Mouse (Mus musculus) C2C12 (cell line): ENCODE measurements at regions not wholly inside any gene's neighbourhood (a gene's known extent, or its start where the extent isn't known, plus 50 kb on each side); places are given as distances from the start of the nearest gene placed in this dataset.

Experiments used
- H3K27me3 ChIP-seq: one replicate; pipeline ENCODE4 v1.6.1; 2011; ENCODE audit not compliant: control insufficient read depth, insufficient read depth, insufficient read length
- H3K36me3 ChIP-seq: one replicate; pipeline ENCODE4 v1.6.1; 2011; ENCODE audit not compliant: control insufficient read depth, insufficient read depth
- H3K4me3 ChIP-seq: one replicate; pipeline ENCODE4 v1.5.1; 2011; ENCODE audit warnings: mild to moderate bottlenecking, control low read depth; ENCODE audit not compliant: poor library complexity, insufficient read depth, severe bottlenecking
- H3K79me2 ChIP-seq: one replicate; pipeline ENCODE4 v1.6.1; 2011; ENCODE audit not compliant: control insufficient read depth, insufficient read depth
- H3K79me3 ChIP-seq: one replicate; pipeline ENCODE4 v1.6.1; 2011; ENCODE audit warnings: low read depth, control low read depth
- H3ac ChIP-seq: one replicate; pipeline ENCODE3; 2011; ENCODE audit warnings: low read depth; ENCODE audit not compliant: control insufficient read depth, insufficient read length
- CEBPB ChIP-seq: IDR thresholded peaks from one replicate; pipeline ENCODE4 v1.6.1; 2011; ENCODE audit warnings: low read depth, mild to moderate bottlenecking, control low read depth, moderate library complexity
- CTCF ChIP-seq: IDR thresholded peaks from one replicate; pipeline ENCODE4 v1.5.1; 2011; ENCODE audit not compliant: control insufficient read depth, insufficient read depth, insufficient read length
- FOSL1 ChIP-seq: IDR thresholded peaks from one replicate; pipeline ENCODE4 v1.8.0; 2011; ENCODE audit warnings: mild to moderate bottlenecking, low read length; ENCODE audit not compliant: poor library complexity, insufficient read depth, severe bottlenecking
- MAX ChIP-seq: IDR thresholded peaks from one replicate; pipeline ENCODE4 v1.6.1; 2011; ENCODE audit warnings: mild to moderate bottlenecking, control low read depth
- MYOD1 ChIP-seq: IDR thresholded peaks from one replicate; pipeline ENCODE4 v1.6.1; 2011; ENCODE audit warnings: low read depth; ENCODE audit not compliant: control insufficient read depth, insufficient read length
- MYOG ChIP-seq: IDR thresholded peaks from one replicate; pipeline ENCODE4 v1.6.1; 2011; ENCODE audit not compliant: control insufficient read depth, insufficient read length; ENCODE audit errors: extremely low read depth
- USF1 ChIP-seq: IDR thresholded peaks from one replicate; pipeline ENCODE4 v1.6.1; 2011; ENCODE audit warnings: low read depth, mild to moderate bottlenecking, control low read depth, moderate library complexity

GRCm38 (mm10) chr10:66752237-66752810 is 343.6 kb upstream of the Jmjd1c start:
- Histone ChIP-seq H3K27me3 (peaks cover 5% of the 10 kb centered on the region), H3K36me3 (no peaks in the 10 kb centered on the region), H3K79me2 (no peaks in the 10 kb centered on the region), H3K79me3 (no peaks in the 10 kb centered on the region), H3ac (no peak overlapping the region), H3K4me3 (no peak overlapping the region)
- TF ChIP-seq FOSL1 (no peak), MAX (no peak), USF1 (no peak), MYOG (no peak), MYOD1 (no peak), CEBPB (no peak), CTCF (no peak)

- Histone ChIP-seq H3K36me3 (no peaks in the 10 kb centered on the region), H3K79me3 (no peaks in the 10 kb centered on the region), H3K27me3 (peaks cover 1% of the 10 kb centered on the region), H3K4me3 (no peak overlapping the region), H3ac (no peak overlapping the region), H3K79me2 (no peaks in the 10 kb centered on the region)
- TF ChIP-seq USF1 (no peak), FOSL1 (no peak), MYOG (no peak), MYOD1 (no peak), CEBPB (no peak), CTCF (no peak), MAX (no peak)
Measured at GRCm38 (mm10) chr10:66756866-66757265, 339.1 kb upstream of the Jmjd1c start.

GRCm38 (mm10) chr10:66770161-66771030 is 325.5 kb upstream of the Jmjd1c start:
- TF ChIP-seq USF1, result no peak
- no peak for TF ChIP-seq CTCF
- Histone ChIP-seq H3ac (no peak overlapping the region), H3K36me3 (no peaks in the 10 kb centered on the region), H3K27me3 (no peaks in the 10 kb centered on the region), H3K4me3 (no peak overlapping the region), H3K79me2 (no peaks in the 10 kb centered on the region), H3K79me3 (no peaks in the 10 kb centered on the region)

GRCm38 (mm10) chr10:66780335-66781170 is 315.4 kb upstream of the Jmjd1c start:
- no peak overlapping the region for H3ac ChIP-seq
- no peaks in the 10 kb centered on the region for H3K36me3 ChIP-seq
- no peaks in the 10 kb centered on the region for H3K79me2 ChIP-seq
- no peaks in the 10 kb centered on the region for H3K79me3 ChIP-seq
- no peak overlapping the region for H3K4me3 ChIP-seq
- H3K27me3 ChIP-seq, result no peaks in the 10 kb centered on the region
- TF ChIP-seq CEBPB, result no peak

- no peak overlapping the region for H3K4me3 ChIP-seq
- no peak overlapping the region for H3ac ChIP-seq
- H3K79me3 ChIP-seq, result no peaks in the 10 kb centered on the region
- TF ChIP-seq CTCF (no peak), USF1 (no peak), MYOG (no peak), CEBPB (no peak), MAX (no peak), MYOD1 (no peak), FOSL1 (no peak)
- no peaks in the 10 kb centered on the region for H3K79me2 ChIP-seq
- H3K36me3 ChIP-seq, result no peaks in the 10 kb centered on the region
- no peaks in the 10 kb centered on the region for H3K27me3 ChIP-seq
Measured at GRCm38 (mm10) chr10:66781171-66781510, 314.8 kb upstream of the Jmjd1c start.

- H3K36me3 ChIP-seq, result no peaks in the 10 kb centered on the region
- H3K4me3 ChIP-seq, result no peak overlapping the region
- TF ChIP-seq CEBPB (no peak), FOSL1 (no peak), MYOG (no peak), MAX (no peak), USF1 (no peak), MYOD1 (no peak), CTCF (no peak)
- no peaks in the 10 kb centered on the region for H3K79me2 ChIP-seq
- H3K27me3 ChIP-seq, result no peaks in the 10 kb centered on the region
- no peaks in the 10 kb centered on the region for H3K79me3 ChIP-seq
- no peak overlapping the region for H3ac ChIP-seq
Measured at GRCm38 (mm10) chr10:66782025-66782424, 313.9 kb upstream of the Jmjd1c start.
